8 mouse cellular contexts compared by ENCODE assay signal in genomic region chrX:163908337-163909250, GRCm38 (mm10). TPM values are rescaled to one million over a fixed set of nuclear protein-coding genes. Genes with fewer than 3 reads are reported as not detected.
DNase-seq lines count a peak whose midpoint lies in the region; ATAC-seq and TF ChIP-seq lines count a peak whose summit lies in the region.

Ap1s2 (plus strand) TSS chrX:163909017.

- peak; percentile 98 for ATAC-seq in frontal cortex, adult (ENCODE audit: low TSS enrichment)
- peak; percentile 100 for ATAC-seq in lung, postnatal 0 days

- no peak for TF ChIP-seq EP300 in lung, postnatal 0 days (IDR thresholded peaks at IDR 0.05)

- H3K4me3 ChIP-seq in hindbrain, embryonic 10.5 days: peak within 1 kb of the TSS; percentile 66
- peak within 1 kb of the TSS; percentile 64 for H3K4me3 ChIP-seq in lung, postnatal 0 days (ENCODE audit: low read depth, low read length)

- no peaks in the 10 kb centered on the region for H3K36me3 ChIP-seq in hindbrain, embryonic 10.5 days
- H3K36me3 ChIP-seq in lung, postnatal 0 days (ENCODE audit: insufficient read depth, low read length): no peaks in the 10 kb centered on the region

- H3K27ac ChIP-seq in hindbrain, embryonic 10.5 days: peak within 1 kb of the TSS; percentile 91
- peak within 1 kb of the TSS; percentile 73 for H3K27ac ChIP-seq in lung, postnatal 0 days (ENCODE audit: low read length)

- 20% methylated on average over 80 of the region's 80 CpGs for WGBS in hindbrain, embryonic 10.5 days
- whole genome bisulfite sequencing in lung, postnatal 0 days: 15% methylated on average over 53 of the region's 80 CpGs

- peak within 1 kb of the TSS; percentile 34; the same call in 1 of the 2 replicates for H3K9ac ChIP-seq in lung, postnatal 0 days (replicated peaks; ENCODE audit: low read depth)

- H3K4me1 ChIP-seq in hindbrain, embryonic 10.5 days (replicated peaks): no peaks in the 10 kb centered on the region
- H3K4me1 ChIP-seq in lung, postnatal 0 days (ENCODE audit: insufficient read depth, low read depth, low read length): no peaks in the 10 kb centered on the region

- peaks cover 7% of the 10 kb centered on the region; the same call in 1 of the 2 replicates for H3K9me3 ChIP-seq in hindbrain, embryonic 10.5 days
- H3K9me3 ChIP-seq in lung, postnatal 0 days (ENCODE audit: low read length): no peaks in the 10 kb centered on the region

- TF ChIP-seq CTCF in lung, postnatal 0 days (IDR thresholded peaks at IDR 0.05): peak; percentile 51

- H3K27me3 ChIP-seq in hindbrain, embryonic 10.5 days (ENCODE audit: insufficient read depth, poor library complexity, severe bottlenecking): peaks cover 26% of the 10 kb centered on the region
- H3K27me3 ChIP-seq in lung, postnatal 0 days (replicated peaks; ENCODE audit: insufficient read depth, low read length): no peaks in the 10 kb centered on the region; the same call in 1 of the 2 replicates

- peak within 1 kb of the TSS; percentile 58 for H3K4me2 ChIP-seq in lung, postnatal 0 days (replicated peaks; ENCODE audit: low read depth, low read length)

- peak; percentile 94 for DNase-seq in MN1 (ENCODE audit: low spot score)
- peak; percentile 95 for DNase-seq in cerebellum, adult 9-10 months
- peak; percentile 91 for DNase-seq in hindbrain, embryonic 10.5 days (ENCODE audit: low spot score)
- DNase-seq in layer of hippocampus, adult 9-11 months: peak; percentile 97
- peak; percentile 96 for DNase-seq in lung, postnatal 0 days (ENCODE audit: low spot score)
- peak; percentile 76 for DNase-seq in ovary, postnatal 14 days (ENCODE audit: low spot score)
- peak; percentile 94 for DNase-seq in thymus, postnatal 14 days

RNA-seq across cellular contexts. Expression of gene Ap1s2, which starts in this region (rescaled TPM):
- 28.7 and 31.8 TPM in 2 replicates for polyA plus RNA-seq in hindbrain, embryonic 10.5 days (2016; fragmentation: Nextera tagmentation; extraction: Ambion mirVana)
- 24.4 and 35.4 TPM in 2 replicates for polyA plus RNA-seq in lung, postnatal 0 days (2015; fragmentation: Nextera tagmentation; extraction: Ambion mirVana)

Comparison
In these comparisons a context has a peak if more than half of its experiments do, and no peak if none do; other contexts are left out.
1. Peak in every context shown above with its lines: DNase-seq, ATAC-seq, H3K4me3 ChIP-seq and H3K27ac ChIP-seq.